Mouse (Mus musculus): ENCODE results near the gene Fhod1.

GRCm38 (mm10) chr8:105353583-105354135, 5.9 kb upstream of the Fhod1 start:
- TF ChIP-seq TCF12 (IDR thresholded peaks at IDR 0.05; ENCODE audit: low read depth, low read length) (no peak), CTCF (conservative IDR thresholded peaks at IDR 0.05 in 1 of 2, IDR thresholded peaks at IDR 0.05 in 1 of 2; ENCODE audit: low read depth in 2 of 2, low read length in 2 of 2) (no peak), POLR2A (IDR thresholded peaks at IDR 0.05; ENCODE audit: low read depth, low read length) (no peak), USF1 (IDR thresholded peaks at IDR 0.05; ENCODE audit: low read depth, low read length) (no peak), MEF2A (IDR thresholded peaks at IDR 0.05; ENCODE audit: borderline replicate concordance, low read depth, low read length) (no peak), GABPA (IDR thresholded peaks at IDR 0.05; ENCODE audit: insufficient replicate concordance, low read depth, low read length) (no peak), MAFK (IDR thresholded peaks at IDR 0.05; ENCODE audit: insufficient replicate concordance, low read length) (no peak), BHLHE40 (IDR thresholded peaks at IDR 0.05; ENCODE audit: low read depth, low read length) (no peak)

All from CH12.LX (cell line).